Mouse (Mus musculus) G1E (cell line): ENCODE measurements around the gene Hist1h3g. TPM values are rescaled to one million over a fixed set of nuclear protein-coding genes. Genes with fewer than 3 reads are reported as not detected.
"Not testable (repeated sequence)": the region's sequence is repeated elsewhere in the genome, so short reads cannot be mapped to it uniquely, and the experiment has no call there.

ENCODE experiments used
- ATAC-seq: 2 replicates; pipeline ENCODE4 v1.8.0; 2016; ENCODE audit warnings: mild to moderate bottlenecking; ENCODE audit not compliant: insufficient number of reproducible peaks, poor library complexity, low FRiP score, severe bottlenecking; ENCODE audit errors: extremely low read depth
- DNase-seq: peaks from one replicate; pipeline ENCODE4 v3.0.0; 2012; ENCODE audit warnings: low spot score
- H3K27me3 ChIP-seq: 2 replicates; pipeline ENCODE4 v1.6.1; 2012; ENCODE audit warnings: mild to moderate bottlenecking, low read length, inconsistent platforms; ENCODE audit not compliant: insufficient read depth
- H3K36me3 ChIP-seq: replicated peaks from 2 replicates; pipeline ENCODE3; 2012; ENCODE audit warnings: mild to moderate bottlenecking, inconsistent platforms
- H3K4me1 ChIP-seq: 2 replicates; pipeline ENCODE4 v1.6.1; 2012; ENCODE audit warnings: low read depth, low read length, inconsistent platforms, mixed read lengths; ENCODE audit not compliant: insufficient read depth
- H3K4me3 ChIP-seq: 2 replicates; pipeline ENCODE4 v1.5.1; 2012; ENCODE audit warnings: low read depth, mild to moderate bottlenecking, inconsistent platforms, low read length, moderate library complexity, mixed read lengths
- H3K9me3 ChIP-seq: replicated peaks from 2 replicates; pipeline ENCODE4 v1.6.1; 2012; ENCODE audit warnings: inconsistent platforms
- CTCF ChIP-seq: IDR thresholded peaks from 2 replicates; pipeline ENCODE4 v1.5.1; 2012; ENCODE audit warnings: low read depth, low read length, inconsistent platforms, mixed read lengths
- GATA1 ChIP-seq: IDR thresholded peaks from 2 replicates; pipeline ENCODE4 v1.6.1; 2012; ENCODE audit warnings: borderline replicate concordance, low read length, inconsistent platforms, mixed read lengths
- POLR2AphosphoS5 ChIP-seq: IDR thresholded peaks from 2 replicates; pipeline ENCODE4 v1.6.1; 2012; ENCODE audit warnings: low read depth, low read length, inconsistent platforms; ENCODE audit not compliant: insufficient replicate concordance
- polyA plus RNA-seq: library from polyadenylated mRNA; stranded (reverse); fragments of >175 nt; gene quantifications from 2 replicates; pipeline ENCODE4 v1.2.3, GENCODE M21; 2012
- total RNA-seq, 2 experiments: library from RNA; stranded (forward) in 1 of 2; stranded (reverse) in 1 of 2; fragments of 200-1000 nt in 1 of 2; fragments of >200 nt in 1 of 2; fragmentation: Nextera tagmentation in 1 of 2; gene quantifications; 2 replicates each; pipeline ENCODE4 v1.2.3; 2014 to 2017

The Hist1h3g gene
- total and polyA plus RNA-seq, 3 experiments: 12.1 to 647 (median 217) TPM

DNA sequence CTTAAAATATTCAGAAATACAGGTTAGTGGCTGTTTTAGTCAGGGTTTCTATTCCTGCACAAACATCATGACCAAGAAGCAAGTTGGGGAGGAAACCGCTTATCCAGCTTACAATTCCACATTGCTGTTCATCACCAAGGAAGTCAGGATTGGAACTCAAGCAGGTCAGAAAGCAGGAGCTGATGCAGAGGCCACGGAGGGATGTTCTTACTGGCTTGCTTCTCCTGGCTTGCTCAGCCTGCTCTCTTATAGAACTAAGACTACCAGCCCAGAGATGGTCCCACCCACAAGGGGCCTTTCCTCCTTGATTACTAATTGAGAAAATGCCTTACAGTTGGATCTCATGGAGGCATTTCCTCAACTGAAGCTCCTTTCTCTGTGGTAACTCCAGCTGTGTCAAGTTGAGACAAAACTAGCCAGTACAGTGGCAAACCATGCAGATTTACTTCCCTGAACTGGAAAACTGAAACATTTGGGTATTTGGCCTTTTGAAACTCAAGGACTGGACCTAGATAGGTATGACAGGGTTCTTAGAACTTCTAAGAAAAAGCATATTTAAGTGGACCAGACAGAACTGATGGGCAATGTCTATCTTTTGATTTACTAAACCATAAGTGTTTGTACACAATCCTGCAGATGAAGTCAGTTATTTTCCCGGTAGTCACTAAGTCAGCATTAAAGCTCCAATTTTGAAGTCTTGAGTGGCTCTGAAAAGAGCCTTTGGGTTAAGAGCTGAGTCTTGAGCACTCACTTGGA lies 7.2 kb downstream of the Hist1h3g start:
- not testable (repeated sequence) for H3K36me3 ChIP-seq, DNase-seq, H3K9me3 ChIP-seq, ATAC-seq, H3K27me3 ChIP-seq
- Histone ChIP-seq H3K4me1 (peaks cover 20% of the 10 kb centered on the region), H3K4me3 (peak overlapping the region; percentile 68)
- peak; percentile 79; the same call in 1 of the 2 replicates for TF ChIP-seq POLR2AphosphoS5

DNA sequence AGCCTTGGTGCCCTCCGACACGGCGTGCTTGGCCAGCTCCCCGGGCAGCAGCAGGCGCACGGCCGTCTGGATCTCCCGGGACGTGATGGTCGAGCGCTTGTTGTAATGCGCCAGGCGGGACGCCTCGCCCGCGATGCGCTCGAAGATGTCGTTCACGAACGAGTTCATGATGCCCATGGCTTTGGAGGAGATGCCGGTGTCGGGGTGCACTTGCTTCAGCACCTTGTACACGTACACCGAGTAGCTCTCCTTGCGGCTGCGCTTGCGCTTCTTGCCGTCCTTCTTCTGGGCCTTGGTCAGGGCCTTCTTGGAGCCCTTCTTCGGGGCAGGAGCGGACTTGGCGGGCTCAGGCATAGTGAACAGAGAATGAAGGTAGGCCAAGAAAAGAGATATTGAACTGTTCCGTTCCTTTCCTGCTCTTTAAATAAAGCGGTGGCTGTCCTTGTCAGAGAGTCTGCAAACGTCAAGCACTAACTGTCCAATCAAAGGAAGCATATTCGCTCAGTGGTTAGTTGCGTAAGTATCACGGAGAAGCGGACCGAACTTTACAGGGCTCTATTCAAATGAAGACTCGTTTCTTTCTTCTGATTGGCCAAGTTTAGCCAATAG lies 7.9 kb downstream of the Hist1h3g start, which contains the start of gene Hist1h2bh:
TSS of gene Hist1h2bh (minus strand) at position 394 of the 609 bp plus-strand sequence.
- peak; percentile 68 for DNase-seq
- TF ChIP-seq POLR2AphosphoS5: peak; percentile 93; the same call in 1 of the 2 replicates

DNA sequence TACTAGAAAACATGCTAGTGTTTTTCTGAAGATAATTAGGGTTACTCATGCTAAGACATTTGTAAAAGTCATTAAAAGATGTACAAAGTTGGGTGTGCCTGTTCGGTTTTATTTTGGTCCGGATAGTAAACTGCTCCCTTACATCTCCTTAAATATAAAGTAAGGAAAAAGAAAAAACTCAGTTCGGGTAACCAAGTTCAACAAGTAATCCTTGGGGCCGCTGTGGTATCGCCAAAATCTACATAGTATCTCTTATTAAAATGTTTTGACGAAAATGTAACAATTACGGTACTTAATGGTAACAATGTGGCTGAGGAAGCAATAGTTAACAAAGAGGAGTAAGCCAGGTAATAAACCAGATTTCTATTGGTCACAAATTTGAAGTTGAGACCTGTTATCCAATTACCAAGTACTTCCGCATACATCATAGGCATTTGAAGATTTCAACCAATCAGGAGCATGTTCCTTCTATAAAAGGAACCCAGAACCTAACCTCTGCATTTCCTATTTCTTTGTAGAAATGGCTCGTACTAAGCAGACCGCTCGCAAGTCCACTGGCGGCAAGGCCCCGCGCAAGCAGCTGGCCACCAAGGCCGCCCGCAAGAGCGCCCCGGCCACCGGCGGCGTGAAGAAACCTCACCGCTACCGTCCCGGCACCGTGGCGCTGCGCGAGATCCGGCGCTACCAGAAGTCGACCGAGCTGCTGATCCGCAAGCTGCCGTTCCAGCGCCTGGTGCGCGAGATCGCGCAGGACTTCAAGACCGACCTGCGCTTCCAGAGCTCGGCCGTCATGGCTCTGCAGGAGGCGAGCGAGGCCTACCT lies 9.0 kb downstream of the Hist1h3g start, which contains the start of gene Hist1h3f:
TSS of gene Hist1h3f (plus strand) at position 88 of the 822 bp plus-strand sequence.
- peaks cover 19% of the 10 kb centered on the region for H3K4me1 ChIP-seq
- H3K36me3 ChIP-seq: no peaks in the 10 kb centered on the region
- ATAC-seq: peak; percentile 73
- no peaks in the 10 kb centered on the region for H3K9me3 ChIP-seq
- peak within 1 kb of the TSS; percentile 69 for H3K4me3 ChIP-seq
- peak; percentile 66 for DNase-seq
- peak; percentile 97 for TF ChIP-seq POLR2AphosphoS5
- TF ChIP-seq CTCF: no peak
- no peaks in the 10 kb centered on the region for H3K27me3 ChIP-seq

More for the DNA sequence above, 7.9 kb downstream of the Hist1h3g start, which contains the start of gene Hist1h2bh:
- not testable (repeated sequence) for H3K27me3 ChIP-seq, H3K36me3 ChIP-seq, H3K9me3 ChIP-seq
- peak; percentile 88 for ATAC-seq
- H3K4me1 ChIP-seq: peaks cover 19% of the 10 kb centered on the region
- peak within 1 kb of the TSS; percentile 69 for H3K4me3 ChIP-seq

DNA sequence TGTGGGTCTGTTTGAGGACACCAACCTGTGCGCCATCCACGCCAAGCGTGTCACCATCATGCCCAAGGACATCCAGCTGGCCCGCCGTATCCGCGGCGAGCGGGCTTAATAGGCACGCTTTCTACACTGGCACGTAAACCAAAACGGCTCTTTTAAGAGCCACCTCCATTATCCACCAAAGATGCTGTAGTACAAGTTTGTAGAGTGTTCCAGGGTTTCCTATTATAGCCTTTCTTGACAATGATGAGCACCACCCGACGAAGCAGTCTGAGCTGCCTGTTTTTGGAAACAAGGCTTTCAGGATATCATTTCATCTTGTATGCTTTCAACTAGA lies 9.5 kb downstream of the Hist1h3g start:
- ATAC-seq: 0 out of 2 replicates have a peak, but pooled peaks have one; percentile 9

DNA sequence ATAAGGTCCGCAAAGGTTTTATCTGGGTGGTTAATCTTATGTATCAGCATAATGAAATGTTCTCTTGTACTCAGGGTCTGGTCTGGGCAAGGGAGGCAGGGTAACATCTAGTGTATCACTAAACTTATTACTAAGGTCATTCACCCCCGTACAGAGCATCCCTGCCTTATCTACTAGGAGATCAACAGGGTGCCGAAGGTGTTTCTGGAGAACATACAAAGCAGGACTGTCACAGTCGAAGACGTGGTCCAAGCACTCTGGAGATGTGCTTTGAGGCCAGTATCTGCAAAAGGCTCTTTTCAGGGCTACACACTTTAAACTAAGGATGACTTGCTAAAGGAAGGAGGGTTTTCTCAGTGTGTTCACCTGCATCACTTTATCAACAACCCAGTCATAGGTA lies 11.5 kb downstream of the Hist1h3g start:
- no peak for DNase-seq
- no peak for TF ChIP-seq GATA1
- Histone ChIP-seq H3K36me3 (no peaks in the 10 kb centered on the region), H3K4me1 (peaks cover 25% of the 10 kb centered on the region), H3K27me3 (no peaks in the 10 kb centered on the region), H3K4me3 (no peak overlapping the region), H3K9me3 (no peaks in the 10 kb centered on the region)
- ATAC-seq: no peak

More for the DNA sequence above, 9.5 kb downstream of the Hist1h3g start:
- H3K27me3 ChIP-seq, DNase-seq, H3K36me3 ChIP-seq, H3K9me3 ChIP-seq: not testable (repeated sequence)
- Histone ChIP-seq H3K4me3 (peak overlapping the region; percentile 65), H3K4me1 (peaks cover 22% of the 10 kb centered on the region)
- 0 out of 2 replicates have a peak, but pooled peaks have one; percentile 28 for TF ChIP-seq POLR2AphosphoS5

DNA sequence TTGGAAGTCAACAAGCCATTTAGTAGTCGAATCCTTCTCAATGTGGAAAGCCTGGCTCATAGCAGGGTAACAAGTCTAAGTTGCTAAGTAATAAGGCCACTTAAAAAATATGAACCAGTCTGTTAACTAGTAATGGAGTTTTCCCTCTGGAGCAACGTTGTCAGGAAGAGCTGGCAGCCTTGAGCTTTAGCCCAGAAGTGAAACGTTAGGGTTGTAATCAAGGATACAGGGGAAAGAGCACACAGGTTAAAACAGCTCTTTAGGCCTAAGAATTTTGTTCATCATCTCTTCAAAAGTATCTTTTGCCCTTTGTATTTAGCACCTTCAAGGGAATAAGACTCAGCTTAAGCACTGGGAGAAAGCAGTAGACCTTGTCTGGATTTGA lies 15.5 kb downstream of the Hist1h3g start:
- ATAC-seq: no peak
- Histone ChIP-seq H3K9me3 (no peaks in the 10 kb centered on the region), H3K27me3 (no peaks in the 10 kb centered on the region), H3K36me3 (no peaks in the 10 kb centered on the region), H3K4me1 (peaks cover 43% of the 10 kb centered on the region), H3K4me3 (peak overlapping the region; percentile 67; the same call in 1 of the 2 replicates)
- DNase-seq: no peak
- TF ChIP-seq POLR2AphosphoS5 (peak; percentile 92; the same call in 1 of the 2 replicates), CTCF (no peak)

DNA sequence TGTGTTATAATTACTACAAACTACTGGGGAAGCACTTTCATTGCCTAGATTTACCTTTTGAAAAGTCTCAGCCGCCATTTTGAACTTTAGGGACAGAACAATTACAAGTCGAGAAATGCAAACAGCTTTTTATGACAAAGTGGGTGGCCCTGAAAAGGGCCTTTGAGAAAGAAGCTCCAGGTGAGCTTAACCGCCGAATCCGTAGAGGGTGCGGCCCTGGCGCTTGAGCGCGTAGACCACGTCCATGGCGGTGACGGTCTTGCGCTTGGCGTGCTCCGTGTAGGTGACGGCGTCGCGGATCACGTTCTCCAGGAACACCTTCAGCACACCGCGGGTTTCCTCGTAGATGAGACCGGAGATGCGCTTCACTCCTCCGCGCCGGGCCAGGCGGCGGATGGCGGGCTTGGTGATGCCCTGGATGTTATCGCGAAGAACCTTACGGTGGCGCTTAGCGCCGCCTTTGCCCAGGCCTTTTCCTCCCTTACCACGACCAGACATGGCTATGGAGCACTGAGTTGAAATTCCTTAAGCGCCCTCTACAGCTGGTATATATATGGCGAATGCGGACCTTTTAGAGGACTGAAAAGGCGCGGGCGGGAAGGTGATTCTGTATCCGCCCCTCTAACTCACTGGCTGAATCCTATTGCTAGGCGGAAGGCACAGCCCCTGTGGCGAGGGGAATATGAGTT lies 16.1 kb downstream of the Hist1h3g start, which contains the start of gene Hist1h4f:
TSS of gene Hist1h4f (minus strand) at position 503 of the 689 bp plus-strand sequence.
- H3K27me3 ChIP-seq, H3K9me3 ChIP-seq, H3K36me3 ChIP-seq: not testable (repeated sequence)
- H3K4me3 ChIP-seq: peak within 1 kb of the TSS; percentile 67
- ATAC-seq: peak; percentile 45
- H3K4me1 ChIP-seq: peaks cover 40% of the 10 kb centered on the region
- DNase-seq: peak; percentile 20
- peak; percentile 93 for TF ChIP-seq POLR2AphosphoS5
